Mouse (Mus musculus): ENCODE data around the gene Grin3a. TPM values are rescaled to one million over a fixed set of nuclear protein-coding genes. Genes with fewer than 3 reads are reported as not detected.

The Grin3a gene
- polyA plus RNA-seq, 1 experiment from 2014 or later: 30.0 TPM

GRCm38 (mm10) chr4:49806791-49807190 is 38.8 kb downstream of the Grin3a start:
- no peak overlapping the region for H3K4me2 ChIP-seq (ENCODE audit: low read length)
- no peaks in the 10 kb centered on the region for H3K36me3 ChIP-seq (ENCODE audit: control insufficient read depth, insufficient read depth, low read length)
- H3K9me3 ChIP-seq (replicated peaks; ENCODE audit: control insufficient read depth, low read length, poor library complexity, severe bottlenecking): no peaks in the 10 kb centered on the region
- no peaks in the 10 kb centered on the region for H3K27me3 ChIP-seq (ENCODE audit: control insufficient read depth, insufficient read depth, low read depth, low read length)
- 0 out of 2 replicates have a peak, but pooled peaks cover 2% of the 10 kb centered on the region for H3K4me1 ChIP-seq (ENCODE audit: control insufficient read depth, insufficient read depth, low read length)
- no peak overlapping the region for H3K9ac ChIP-seq (ENCODE audit: low read depth, low read length)
- H3K27ac ChIP-seq (ENCODE audit: low read length): no peak overlapping the region
- H3K4me3 ChIP-seq (ENCODE audit: low read depth, low read length): no peak overlapping the region
- ATAC-seq: no peak

- Histone ChIP-seq H3K4me2 (ENCODE audit: low read length) (no peak overlapping the region), H3K27me3 (ENCODE audit: control insufficient read depth, insufficient read depth, low read depth, low read length) (no peaks in the 10 kb centered on the region), H3K9ac (ENCODE audit: low read depth, low read length) (no peak overlapping the region), H3K36me3 (ENCODE audit: control insufficient read depth, insufficient read depth, low read length) (no peaks in the 10 kb centered on the region), H3K27ac (ENCODE audit: low read length) (no peak overlapping the region; the same call in 1 of the 2 replicates), H3K9me3 (replicated peaks; ENCODE audit: control insufficient read depth, low read length, poor library complexity, severe bottlenecking) (no peaks in the 10 kb centered on the region), H3K4me1 (ENCODE audit: control insufficient read depth, insufficient read depth, low read length) (no peaks in the 10 kb centered on the region), H3K4me3 (ENCODE audit: low read depth, low read length) (no peak overlapping the region)
- no peak for ATAC-seq
- 85% methylated on average over 2 of the region's 2 CpGs for WGBS
These were observed 46.2 kb downstream of the Grin3a start for GRCm38 (mm10) chr4:49799338-49799737.

DNA sequence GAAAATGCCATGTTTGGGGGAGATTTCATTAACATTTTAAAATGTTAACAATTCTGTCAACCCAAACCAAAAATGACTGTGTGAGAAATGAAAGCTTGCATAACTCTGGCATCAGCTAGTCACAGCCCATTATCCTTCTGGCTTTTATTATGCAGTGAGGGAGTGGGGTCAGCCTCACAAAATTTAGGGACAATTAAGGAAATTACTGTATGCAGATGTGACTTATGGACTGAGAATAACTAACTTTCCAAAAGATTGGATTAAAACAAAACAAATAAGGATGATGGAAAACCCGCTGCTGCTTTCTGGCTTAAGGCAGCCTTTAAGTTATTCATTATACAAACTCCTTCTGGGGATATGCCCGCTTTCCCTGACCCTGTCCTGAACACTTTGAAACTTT is 56.6 kb downstream of the Grin3a start:
- WGBS: 79% methylated on average over 2 of the region's 2 CpGs
- Histone ChIP-seq H3K4me3 (ENCODE audit: low read depth, low read length) (no peak overlapping the region), H3K27ac (ENCODE audit: low read length) (no peak overlapping the region), H3K36me3 (ENCODE audit: control insufficient read depth, insufficient read depth, low read length) (no peaks in the 10 kb centered on the region), H3K4me2 (ENCODE audit: low read length) (no peak overlapping the region), H3K4me1 (ENCODE audit: control insufficient read depth, insufficient read depth, low read length) (no peaks in the 10 kb centered on the region), H3K9me3 (replicated peaks; ENCODE audit: control insufficient read depth, low read length, poor library complexity, severe bottlenecking) (no peaks in the 10 kb centered on the region), H3K27me3 (ENCODE audit: control insufficient read depth, insufficient read depth, low read depth, low read length) (no peaks in the 10 kb centered on the region), H3K9ac (ENCODE audit: low read depth, low read length) (no peak overlapping the region)
- no peak for ATAC-seq

DNA sequence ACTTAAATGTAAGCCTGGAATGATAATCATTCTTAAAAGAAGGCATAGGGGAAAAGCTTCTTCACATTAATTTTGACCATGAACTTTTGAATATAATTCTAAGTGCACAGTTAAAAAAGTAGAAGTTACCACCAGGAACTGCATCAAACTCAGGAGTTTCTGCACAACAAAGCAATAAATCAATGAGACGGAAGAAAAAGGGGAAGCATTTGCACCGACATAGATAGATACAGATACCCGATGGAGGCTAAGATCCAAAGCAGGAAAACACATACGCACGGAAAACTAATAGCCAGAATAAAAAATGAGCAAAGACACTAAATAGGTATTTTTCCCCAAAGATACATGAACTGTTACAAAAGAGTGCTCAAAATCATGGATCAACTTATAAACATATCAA is 102.7 kb downstream of the Grin3a start:
- Histone ChIP-seq H3K4me3 (ENCODE audit: low read depth, low read length) (no peak overlapping the region), H3K27ac (ENCODE audit: low read length) (no peak overlapping the region), H3K9me3 (replicated peaks; ENCODE audit: control insufficient read depth, low read length, poor library complexity, severe bottlenecking) (no peaks in the 10 kb centered on the region), H3K9ac (ENCODE audit: low read depth, low read length) (no peak overlapping the region), H3K27me3 (ENCODE audit: control insufficient read depth, insufficient read depth, low read depth, low read length) (no peaks in the 10 kb centered on the region), H3K4me1 (ENCODE audit: control insufficient read depth, insufficient read depth, low read length) (no peaks in the 10 kb centered on the region), H3K36me3 (ENCODE audit: control insufficient read depth, insufficient read depth, low read length) (no peaks in the 10 kb centered on the region), H3K4me2 (ENCODE audit: low read length) (no peak overlapping the region)
- 95% methylated on average over 5 of the region's 5 CpGs for WGBS
- no peak for ATAC-seq

DNA sequence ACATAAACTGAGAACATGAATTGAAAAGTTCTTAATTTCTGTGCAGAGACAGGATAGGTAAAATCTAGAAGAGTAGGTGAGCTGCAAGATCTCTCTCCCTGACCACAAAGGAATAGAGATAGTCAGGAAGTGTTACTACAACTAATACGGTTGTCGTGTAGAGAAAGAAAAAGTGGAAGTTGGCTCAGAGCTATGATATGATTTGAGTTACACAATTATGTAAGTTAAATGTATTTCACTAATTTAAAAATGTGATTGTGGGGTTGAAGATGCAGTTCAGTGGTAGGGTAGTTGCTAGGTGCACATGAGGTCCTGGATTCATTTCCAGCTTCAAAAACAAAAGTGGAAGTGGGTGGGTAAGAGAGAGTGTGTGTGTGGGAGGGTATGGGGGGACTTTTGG is 103.6 kb downstream of the Grin3a start:
- H3K9me3 ChIP-seq (replicated peaks; ENCODE audit: control insufficient read depth, low read length, poor library complexity, severe bottlenecking): no peaks in the 10 kb centered on the region
- H3K36me3 ChIP-seq (ENCODE audit: control insufficient read depth, insufficient read depth, low read length): no peaks in the 10 kb centered on the region
- H3K4me3 ChIP-seq (ENCODE audit: low read depth, low read length): no peak overlapping the region
- ATAC-seq: no peak
- WGBS: 98% methylated on average over 2 of the region's 2 CpGs
- H3K4me2 ChIP-seq (ENCODE audit: low read length): no peak overlapping the region
- H3K9ac ChIP-seq (ENCODE audit: low read depth, low read length): no peak overlapping the region
- H3K27me3 ChIP-seq (ENCODE audit: control insufficient read depth, insufficient read depth, low read depth, low read length): no peaks in the 10 kb centered on the region
- H3K4me1 ChIP-seq (ENCODE audit: control insufficient read depth, insufficient read depth, low read length): no peaks in the 10 kb centered on the region
- H3K27ac ChIP-seq (ENCODE audit: low read length): no peak overlapping the region

GRCm38 (mm10) chr4:49740796-49741766 is 104.5 kb downstream of the Grin3a start:
- Histone ChIP-seq H3K4me2 (ENCODE audit: low read length) (no peak overlapping the region), H3K4me1 (ENCODE audit: control insufficient read depth, insufficient read depth, low read length) (no peaks in the 10 kb centered on the region), H3K36me3 (ENCODE audit: control insufficient read depth, insufficient read depth, low read length) (no peaks in the 10 kb centered on the region), H3K27ac (ENCODE audit: low read length) (no peak overlapping the region), H3K9ac (ENCODE audit: low read depth, low read length) (no peak overlapping the region), H3K27me3 (ENCODE audit: control insufficient read depth, insufficient read depth, low read depth, low read length) (no peaks in the 10 kb centered on the region), H3K4me3 (ENCODE audit: low read depth, low read length) (no peak overlapping the region), H3K9me3 (replicated peaks; ENCODE audit: control insufficient read depth, low read length, poor library complexity, severe bottlenecking) (no peaks in the 10 kb centered on the region)
- WGBS: 88% methylated on average over 5 of the region's 5 CpGs
- ATAC-seq: 0 out of 2 replicates have a peak, but pooled peaks have one; percentile 21

- H3K4me1 ChIP-seq (ENCODE audit: control insufficient read depth, insufficient read depth, low read length): no peaks in the 10 kb centered on the region
- H3K36me3 ChIP-seq (ENCODE audit: control insufficient read depth, insufficient read depth, low read length): no peaks in the 10 kb centered on the region
- no peaks in the 10 kb centered on the region for H3K27me3 ChIP-seq (ENCODE audit: control insufficient read depth, insufficient read depth, low read depth, low read length)
- no peak overlapping the region for H3K4me2 ChIP-seq (ENCODE audit: low read length)
- 89% methylated on average over 1 of the region's 1 CpGs for WGBS
- no peak overlapping the region for H3K4me3 ChIP-seq (ENCODE audit: low read depth, low read length)
- H3K9me3 ChIP-seq (replicated peaks; ENCODE audit: control insufficient read depth, low read length, poor library complexity, severe bottlenecking): no peaks in the 10 kb centered on the region
- no peak overlapping the region for H3K27ac ChIP-seq (ENCODE audit: low read length)
- H3K9ac ChIP-seq (ENCODE audit: low read depth, low read length): no peak overlapping the region
- ATAC-seq: no peak
These were observed 106.0 kb downstream of the Grin3a start for GRCm38 (mm10) chr4:49739561-49739960.

- 25% methylated on average over 3 of the region's 3 CpGs for WGBS
- Histone ChIP-seq H3K4me1 (ENCODE audit: control insufficient read depth, insufficient read depth, low read length) (peaks cover 4% of the 10 kb centered on the region), H3K9me3 (replicated peaks; ENCODE audit: control insufficient read depth, low read length, poor library complexity, severe bottlenecking) (no peaks in the 10 kb centered on the region), H3K27me3 (ENCODE audit: control insufficient read depth, insufficient read depth, low read depth, low read length) (no peaks in the 10 kb centered on the region), H3K27ac (ENCODE audit: low read length) (peak overlapping the region; percentile 28; the same call in 1 of the 2 replicates), H3K36me3 (ENCODE audit: control insufficient read depth, insufficient read depth, low read length) (no peaks in the 10 kb centered on the region), H3K9ac (ENCODE audit: low read depth, low read length) (no peak overlapping the region), H3K4me2 (ENCODE audit: low read length) (no peak overlapping the region), H3K4me3 (ENCODE audit: low read depth, low read length) (no peak overlapping the region)
- no peak for ATAC-seq
These were observed 116.2 kb downstream of the Grin3a start for GRCm38 (mm10) chr4:49729326-49729725.

- H3K27me3 ChIP-seq (ENCODE audit: control insufficient read depth, insufficient read depth, low read depth, low read length): no peaks in the 10 kb centered on the region
- H3K36me3 ChIP-seq (ENCODE audit: control insufficient read depth, insufficient read depth, low read length): no peaks in the 10 kb centered on the region
- ATAC-seq: no peak
- no peak overlapping the region for H3K4me2 ChIP-seq (ENCODE audit: low read length)
- H3K9me3 ChIP-seq (replicated peaks; ENCODE audit: control insufficient read depth, low read length, poor library complexity, severe bottlenecking): no peaks in the 10 kb centered on the region
- WGBS: 93% methylated on average over 2 of the region's 2 CpGs
- H3K9ac ChIP-seq (ENCODE audit: low read depth, low read length): no peak overlapping the region
- no peak overlapping the region for H3K4me3 ChIP-seq (ENCODE audit: low read depth, low read length)
- no peaks in the 10 kb centered on the region for H3K4me1 ChIP-seq (ENCODE audit: control insufficient read depth, insufficient read depth, low read length)
- no peak overlapping the region for H3K27ac ChIP-seq (ENCODE audit: low read length)
These were observed 121.6 kb downstream of the Grin3a start for GRCm38 (mm10) chr4:49723908-49724307.

All from midbrain, embryonic 16.5 days (tissue).